Mouse (Mus musculus) CH12.LX (cell line): Measurements from ENCODE around the gene Ttyh3.

ENCODE experiments used
- CTCF ChIP-seq, 2 experiments: IDR thresholded peaks in 1 of 2; conservative IDR thresholded peaks in 1 of 2; 2 replicates each; pipeline ENCODE4 v1.5.1; 2011 to 2012; ENCODE audit warnings: low read depth in 2 of 2, low read length in 2 of 2, improper control_type of control experiment in 1 of 2, inconsistent platforms in 1 of 2, mild to moderate bottlenecking in 1 of 2, moderate library complexity in 1 of 2
- HCFC1 ChIP-seq: IDR thresholded peaks from 2 replicates; pipeline ENCODE4 v1.6.1; 2012; ENCODE audit warnings: low read depth, mild to moderate bottlenecking, inconsistent platforms, low read length, improper control_type of control experiment
- IRF4 ChIP-seq: IDR thresholded peaks from 2 replicates; pipeline ENCODE4 v1.6.1; 2014; ENCODE audit warnings: low read depth, mild to moderate bottlenecking, inconsistent platforms, low read length, improper control_type of control experiment
- MAX ChIP-seq: IDR thresholded peaks from 2 replicates; pipeline ENCODE4 v1.6.1; 2011; ENCODE audit warnings: low read length, improper control_type of control experiment
- MXI1 ChIP-seq: IDR thresholded peaks from 2 replicates; pipeline ENCODE4 v1.6.1; 2011; ENCODE audit warnings: mild to moderate bottlenecking, low read depth, low read length, improper control_type of control experiment
- NRF1 ChIP-seq: IDR thresholded peaks from 2 replicates; pipeline ENCODE4 v1.6.1; 2014; ENCODE audit warnings: low read depth, mild to moderate bottlenecking, inconsistent platforms, low read length, improper control_type of control experiment, moderate library complexity
- PAX5 ChIP-seq: IDR thresholded peaks from 2 replicates; pipeline ENCODE4 v1.6.1; 2012; ENCODE audit warnings: low read length, inconsistent platforms, mixed read lengths
- POLR2A ChIP-seq: IDR thresholded peaks from 2 replicates; pipeline ENCODE4 v1.6.1; 2011; ENCODE audit warnings: low read depth, mild to moderate bottlenecking, improper control_type of control experiment, low read length
- POLR2AphosphoS2 ChIP-seq: IDR thresholded peaks from 2 replicates; pipeline ENCODE4 v1.6.1; 2011; ENCODE audit warnings: low read depth, low read length, improper control_type of control experiment
- RAD21 ChIP-seq: IDR thresholded peaks from 2 replicates; pipeline ENCODE4 v1.6.1; 2011; ENCODE audit warnings: low read depth, mild to moderate bottlenecking, low read length, improper control_type of control experiment, moderate library complexity
- TCF12 ChIP-seq: IDR thresholded peaks from 2 replicates; pipeline ENCODE4 v1.6.1; 2014; ENCODE audit warnings: low read depth, mild to moderate bottlenecking, inconsistent platforms, low read length, improper control_type of control experiment
- USF1 ChIP-seq: IDR thresholded peaks from 2 replicates; pipeline ENCODE4 v1.6.1; 2014; ENCODE audit warnings: low read depth, mild to moderate bottlenecking, inconsistent platforms, low read length, improper control_type of control experiment
- USF2 ChIP-seq: conservative IDR thresholded peaks from 2 replicates; pipeline ENCODE4 v1.6.1; 2011; ENCODE audit warnings: low read depth, low read length, improper control_type of control experiment

- TF ChIP-seq RAD21 (no peak), POLR2A (no peak), CTCF (conservative IDR thresholded peaks at IDR 0.05 in 1 of 2, IDR thresholded peaks at IDR 0.05 in 1 of 2; ENCODE audit: low read depth in 2 of 2, low read length in 2 of 2) (no peak), POLR2AphosphoS2 (no peak), USF2 (no peak), USF1 (no peak), HCFC1 (no peak), MAX (no peak), IRF4 (no peak), NRF1 (no peak), PAX5 (no peak), MXI1 (no peak), TCF12 (no peak)
Measured at GRCm38 (mm10) chr5:140597787-140598186, 51.0 kb downstream of the Ttyh3 start.
